Mouse (Mus musculus) cerebellum, adult 11 months (tissue): ENCODE results near the gene Mgmt.

Experiments
- DNase-seq: peaks from one replicate; pipeline ENCODE4 v3.0.0; 2022

Gene Mgmt

GRCm38 (mm10) chr7:137005293-137005692 lies 110.9 kb downstream of the Mgmt start:
- no peak for DNase-seq

DNA sequence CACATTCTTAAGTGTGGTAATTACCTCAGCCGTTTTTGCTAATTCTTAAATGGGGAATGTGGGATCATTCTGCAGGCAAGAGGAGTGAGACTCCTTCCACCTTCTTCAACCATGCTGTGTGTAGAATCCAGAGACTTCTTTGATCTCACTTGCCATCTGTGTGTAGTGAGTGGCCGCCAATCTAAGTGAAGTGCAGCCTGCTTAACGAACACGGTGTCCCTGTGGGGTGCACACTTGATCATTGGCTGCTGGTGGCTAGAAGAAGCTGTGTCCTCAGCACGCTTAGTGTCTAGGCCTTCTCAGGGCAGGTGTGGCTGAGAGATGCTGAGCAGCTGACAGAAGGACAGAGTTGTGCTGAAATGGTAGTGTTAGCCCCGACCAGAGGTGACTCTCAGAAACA lies 113.9 kb downstream of the Mgmt start:
- no peak for DNase-seq

DNA sequence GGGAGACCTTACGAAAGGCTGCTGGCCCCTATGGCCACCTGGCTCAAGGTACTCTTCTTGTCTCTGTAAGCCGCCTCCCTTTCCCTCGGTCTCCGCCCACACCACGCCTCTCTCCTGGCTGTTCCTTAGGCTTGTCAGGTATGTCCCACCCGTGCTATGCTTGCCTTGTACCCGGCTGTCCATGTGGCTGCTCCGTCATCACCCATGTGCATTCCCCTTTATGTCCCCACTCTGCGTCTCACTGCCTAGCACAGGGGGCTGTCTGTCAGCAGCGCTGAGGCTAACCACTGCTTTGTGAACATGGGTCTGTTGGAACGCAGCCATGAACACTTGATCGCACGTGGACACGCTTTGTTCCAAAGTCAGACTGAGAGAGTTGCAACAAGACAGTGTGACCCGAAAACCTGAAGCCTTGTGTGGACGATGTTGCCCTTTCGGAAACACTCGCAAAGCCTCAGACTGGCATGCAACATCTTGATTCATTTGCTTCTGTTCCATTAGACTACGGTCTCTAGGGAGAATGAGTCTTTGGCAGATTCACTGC lies 115.4 kb downstream of the Mgmt start:
- DNase-seq, result no peak

- no peak for DNase-seq
Measured at GRCm38 (mm10) chr7:137010451-137010850, 116.0 kb downstream of the Mgmt start.

DNA sequence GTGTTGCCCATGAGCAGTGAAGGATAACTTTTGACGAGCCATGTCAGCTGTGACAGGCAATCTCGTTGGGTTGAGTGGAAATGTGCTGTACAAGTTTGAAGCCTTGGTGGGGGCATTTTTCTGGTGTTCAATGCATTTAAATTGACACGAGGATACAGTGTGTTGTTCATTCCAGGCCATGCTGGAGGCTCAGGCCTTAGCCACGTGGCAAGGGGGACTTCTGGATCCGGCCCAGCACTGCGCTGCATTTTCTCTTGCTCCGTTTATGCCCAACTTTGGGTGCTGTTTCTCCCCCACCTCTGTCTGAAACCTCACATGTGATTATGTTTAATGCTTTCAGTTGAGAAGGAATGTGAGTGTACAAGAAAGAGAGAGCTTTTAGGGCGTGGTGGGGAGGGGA lies 118.3 kb downstream of the Mgmt start:
- no peak for DNase-seq

DNA sequence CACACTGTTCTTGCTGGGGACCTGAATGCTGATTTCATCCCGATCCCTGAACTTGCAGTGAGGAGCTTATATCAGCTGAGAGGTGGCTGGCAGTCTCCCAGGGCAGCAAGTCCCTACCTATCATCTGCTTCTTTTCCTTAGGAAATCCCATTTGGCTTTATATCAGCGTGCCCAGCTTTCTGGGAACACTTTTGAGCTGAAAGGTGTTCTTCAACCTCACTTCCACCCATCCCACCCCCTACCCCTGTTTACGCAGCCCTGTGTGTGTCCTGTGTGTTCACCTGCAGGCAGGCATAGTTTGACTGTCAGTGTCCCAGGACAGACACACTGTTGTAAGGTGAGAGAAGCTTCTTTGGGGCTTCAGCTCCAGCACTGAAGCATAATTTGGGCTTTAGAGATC lies 119.0 kb downstream of the Mgmt start:
- no peak for DNase-seq

- no peak for DNase-seq
Measured at GRCm38 (mm10) chr7:137018614-137019013, 124.2 kb downstream of the Mgmt start.

- no peak for DNase-seq
Measured at GRCm38 (mm10) chr7:137020195-137020594, 125.8 kb downstream of the Mgmt start.

- no peak for DNase-seq
Measured at GRCm38 (mm10) chr7:137030789-137031188, 136.4 kb downstream of the Mgmt start.

GRCm38 (mm10) chr7:137033177-137033576 lies 138.8 kb downstream of the Mgmt start:
- DNase-seq, result no peak

DNA sequence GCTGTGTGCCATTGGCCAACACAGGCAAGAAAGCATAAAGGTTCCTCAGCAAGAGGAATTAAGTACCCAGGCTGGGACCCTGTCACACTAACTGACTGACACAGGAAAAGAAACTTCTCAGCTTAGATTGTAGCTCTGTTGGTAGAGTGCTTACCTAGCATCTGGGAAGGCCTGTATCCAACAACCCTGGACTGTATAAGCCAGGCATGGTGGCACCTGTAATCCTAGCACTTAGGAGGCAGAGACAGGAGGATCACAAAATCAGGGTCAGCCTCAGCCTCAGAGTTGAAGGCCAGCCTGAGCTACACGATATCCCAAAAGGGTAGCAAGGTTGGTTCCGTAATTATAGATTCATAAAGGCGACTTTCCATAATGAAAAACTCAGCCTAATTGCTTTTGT lies 140.6 kb downstream of the Mgmt start:
- DNase-seq, result no peak

- no peak for DNase-seq
Measured at GRCm38 (mm10) chr7:137035916-137036315, 141.5 kb downstream of the Mgmt start.

DNA sequence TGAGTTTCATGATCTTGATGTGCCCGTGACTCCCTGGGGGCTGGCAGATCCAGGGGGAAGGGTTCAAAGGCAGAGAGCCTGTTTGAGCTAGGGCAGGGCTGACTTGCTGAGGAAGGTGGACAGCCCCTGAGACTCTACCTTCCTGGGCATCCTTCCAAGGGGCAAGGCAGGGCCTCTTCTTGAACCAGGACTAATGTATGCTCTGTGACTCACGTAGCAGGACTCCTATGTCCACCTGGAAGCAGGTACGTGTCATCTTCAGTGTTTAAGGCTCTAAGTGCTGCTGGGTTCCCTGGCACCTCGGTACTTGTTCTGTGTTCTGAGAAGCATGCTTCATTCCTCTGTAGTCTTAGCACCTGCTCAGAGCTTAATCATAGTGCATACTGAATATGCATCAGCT lies 143.1 kb downstream of the Mgmt start:
- DNase-seq, result no peak

- no peak for DNase-seq
Measured at GRCm38 (mm10) chr7:137037872-137038271, 143.5 kb downstream of the Mgmt start.

DNA sequence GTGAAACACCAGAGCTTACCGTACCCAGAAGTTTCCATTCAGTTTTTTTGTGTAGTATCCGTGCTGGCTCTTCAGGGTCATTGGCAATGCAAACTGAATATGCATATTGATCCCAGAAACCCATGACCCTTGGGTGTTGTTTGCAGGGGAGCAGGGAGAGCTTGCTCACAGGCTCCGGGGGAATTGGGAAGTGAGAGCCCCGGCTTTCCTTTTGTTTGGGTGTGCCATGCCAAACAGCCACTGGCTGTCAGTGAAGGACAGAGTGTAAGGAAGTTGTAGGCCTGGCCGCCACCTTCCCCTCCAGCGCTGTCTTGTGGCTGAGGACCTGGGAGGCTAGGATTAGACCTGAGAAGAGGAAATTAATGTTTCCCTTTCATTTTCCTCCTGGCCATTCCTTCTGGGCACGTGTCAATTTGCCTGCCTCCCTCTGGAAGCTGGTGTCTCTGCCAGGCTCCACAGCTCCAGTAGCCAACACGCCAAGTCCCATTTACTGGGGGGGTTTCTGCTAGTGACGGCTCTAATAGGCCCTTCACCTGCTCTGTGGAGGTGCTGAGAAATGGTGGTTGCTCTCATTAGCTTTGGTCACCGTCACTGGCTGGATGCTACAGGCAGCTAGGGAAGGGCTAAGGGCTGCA lies 144.0 kb downstream of the Mgmt start:
- no peak for DNase-seq

- DNase-seq, result no peak
Measured at GRCm38 (mm10) chr7:137038946-137039320, 144.5 kb downstream of the Mgmt start.

GRCm38 (mm10) chr7:137040646-137041045 lies 146.2 kb downstream of the Mgmt start:
- no peak for DNase-seq

DNA sequence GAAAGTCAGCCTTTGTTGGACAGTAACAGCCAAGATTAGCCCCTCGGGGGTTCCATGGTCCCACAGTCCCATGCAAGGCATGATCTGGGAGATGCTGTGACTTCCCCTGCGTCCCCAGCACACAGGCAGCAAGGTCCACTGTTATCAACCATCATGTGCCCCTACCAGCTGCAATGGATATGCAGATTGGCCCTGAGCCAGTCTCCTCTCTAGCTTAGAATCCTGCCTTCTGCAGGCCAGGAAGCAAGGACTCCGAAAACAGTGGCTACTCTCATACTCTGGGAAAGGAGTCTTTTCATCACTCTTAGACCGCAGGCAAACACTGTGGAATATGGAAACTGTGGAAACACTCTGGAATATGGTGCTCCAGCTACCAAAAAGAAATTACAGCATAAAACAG lies 152.5 kb downstream of the Mgmt start:
- no peak for DNase-seq

GRCm38 (mm10) chr7:137048086-137048922 lies 153.9 kb downstream of the Mgmt start:
- DNase-seq, result no peak

DNA sequence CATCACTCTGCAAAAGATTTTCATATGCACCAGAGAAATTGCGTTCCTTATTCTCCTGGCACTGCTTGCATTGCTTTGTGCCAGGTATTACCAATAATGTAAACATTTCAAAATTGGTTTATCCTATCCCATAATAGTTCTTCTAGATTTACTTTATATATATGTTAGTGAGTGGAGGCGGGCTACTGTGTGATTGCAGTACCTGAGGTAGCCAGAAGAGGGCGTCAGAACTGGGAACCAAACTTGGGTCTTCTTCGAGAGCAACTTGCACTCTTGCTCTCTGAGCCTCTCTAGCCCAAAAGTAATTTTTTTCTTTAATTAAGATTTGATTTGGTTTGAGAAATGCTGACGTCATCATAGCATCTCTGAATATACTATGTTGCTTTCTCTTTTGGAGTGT lies 159.9 kb downstream of the Mgmt start:
- no peak for DNase-seq

DNA sequence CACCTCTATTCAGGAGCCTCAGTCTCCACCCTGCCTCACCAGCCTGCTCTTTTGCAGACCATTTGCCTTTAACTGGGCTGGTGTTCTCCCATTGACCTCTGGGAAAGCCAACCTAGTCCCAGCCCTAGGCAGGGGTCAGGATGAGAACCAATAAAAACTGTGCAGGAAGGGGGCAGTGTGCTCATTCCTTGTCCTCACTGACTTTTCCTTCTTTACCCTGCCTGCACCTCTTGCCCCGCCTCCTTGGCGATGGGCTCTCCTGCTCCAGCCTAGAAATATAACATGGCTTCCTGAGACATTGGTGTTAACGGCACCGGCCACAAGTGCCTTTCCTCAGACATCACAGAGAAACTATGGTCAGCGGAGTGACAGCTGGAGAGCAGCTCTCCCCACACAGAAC lies 161.7 kb downstream of the Mgmt start:
- DNase-seq, result no peak

- DNase-seq, result no peak
Measured at GRCm38 (mm10) chr7:137060488-137060887, 166.1 kb downstream of the Mgmt start.

DNA sequence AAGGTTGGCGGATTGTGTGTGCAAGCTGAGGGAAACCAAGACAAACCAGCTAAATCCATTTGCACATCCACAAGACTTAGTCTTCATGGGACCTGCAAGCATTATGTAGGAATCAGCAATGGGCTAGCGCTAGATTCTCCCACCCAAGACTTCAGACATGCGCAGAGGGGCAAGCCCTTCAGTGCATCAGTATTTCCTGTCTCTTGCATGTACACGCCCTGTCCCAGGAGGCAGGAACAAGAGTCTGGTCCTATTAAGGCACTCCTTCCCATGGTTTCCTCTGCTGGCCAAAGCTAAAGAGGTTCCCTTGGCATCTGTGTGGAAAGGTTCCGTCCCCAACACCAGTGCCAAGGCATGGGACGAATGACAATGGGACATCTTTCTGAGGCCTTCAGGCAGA lies 166.7 kb downstream of the Mgmt start:
- DNase-seq, result no peak

- no peak for DNase-seq
Measured at GRCm38 (mm10) chr7:137064255-137064654, 169.8 kb downstream of the Mgmt start.
